Mouse (Mus musculus): ENCODE measurements around the gene Napb. TPM values are rescaled to one million over a fixed set of nuclear protein-coding genes. Genes with fewer than 3 reads are reported as not detected.
A peak's percentile ranks its signal among the peaks of the same experiment; 100 is the strongest.

The Napb gene
- polyA plus RNA-seq, 1 experiment from 2014 or later, result 2.4 TPM

DNA sequence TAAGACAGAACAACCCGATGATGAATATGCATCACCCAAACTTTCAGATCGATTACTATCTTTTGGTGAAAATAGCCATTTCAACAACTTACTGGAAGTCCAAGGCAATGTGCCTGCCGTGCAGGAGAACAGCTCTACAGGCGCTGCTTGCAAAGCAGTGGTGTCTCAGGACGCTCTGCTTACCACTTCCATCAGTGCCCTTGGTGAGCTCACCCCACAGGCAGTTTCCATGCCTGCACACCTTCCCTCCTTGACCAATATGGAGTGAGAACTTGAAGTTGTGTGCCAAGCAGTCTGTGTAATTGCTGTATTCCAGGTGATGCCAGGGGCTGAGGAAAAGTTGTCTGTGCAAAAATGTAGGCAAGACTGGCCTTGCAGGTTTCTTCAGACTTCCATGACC, 41.5 kb downstream of the Napb start:
- H3K4me2 ChIP-seq (ENCODE audit: low read depth, low read length), result no peak overlapping the region
- no peak overlapping the region for H3K27ac ChIP-seq (ENCODE audit: low read length)
- H3K9ac ChIP-seq (ENCODE audit: low read length), result no peak overlapping the region
- no peaks in the 10 kb centered on the region for H3K27me3 ChIP-seq (ENCODE audit: control insufficient read depth, insufficient read depth, low read length)
- 87% methylated on average over 5 of the region's 5 CpGs for WGBS
- ATAC-seq (replicated peaks; ENCODE audit: extremely low read depth, insufficient read depth, low FRiP score), result no peak
- H3K4me3 ChIP-seq (ENCODE audit: low read length), result no peak overlapping the region
- H3K9me3 ChIP-seq (replicated peaks; ENCODE audit: control insufficient read depth, low read length), result no peaks in the 10 kb centered on the region
- H3K36me3 ChIP-seq (ENCODE audit: control insufficient read depth, insufficient read depth), result peaks cover 51% of the 10 kb centered on the region
- no peaks in the 10 kb centered on the region; the same call in 1 of the 2 replicates for H3K4me1 ChIP-seq (ENCODE audit: control insufficient read depth, insufficient read depth, low read length)

- Histone ChIP-seq H3K27me3 (ENCODE audit: control insufficient read depth, insufficient read depth, low read length) (no peaks in the 10 kb centered on the region), H3K36me3 (ENCODE audit: control insufficient read depth, insufficient read depth) (peaks cover 53% of the 10 kb centered on the region), H3K9ac (ENCODE audit: low read length) (no peak overlapping the region), H3K4me3 (ENCODE audit: low read length) (no peak overlapping the region), H3K4me2 (ENCODE audit: low read depth, low read length) (no peak overlapping the region), H3K27ac (ENCODE audit: low read length) (no peak overlapping the region), H3K9me3 (replicated peaks; ENCODE audit: control insufficient read depth, low read length) (no peaks in the 10 kb centered on the region), H3K4me1 (ENCODE audit: control insufficient read depth, insufficient read depth, low read length) (no peaks in the 10 kb centered on the region; the same call in 1 of the 2 replicates)
- no peak for ATAC-seq (replicated peaks; ENCODE audit: extremely low read depth, insufficient read depth, low FRiP score)
- 89% methylated on average over 3 of the region's 3 CpGs for WGBS
Observed at GRCm38 (mm10) chr2:148690291-148690690, 42.0 kb downstream of the Napb start.

- Histone ChIP-seq H3K27ac (ENCODE audit: low read length) (no peak overlapping the region), H3K4me3 (ENCODE audit: low read length) (no peak overlapping the region)
- WGBS, result 94% methylated on average over 6 of the region's 6 CpGs
Observed at GRCm38 (mm10) chr2:148689444-148690140, 42.7 kb downstream of the Napb start.

DNA sequence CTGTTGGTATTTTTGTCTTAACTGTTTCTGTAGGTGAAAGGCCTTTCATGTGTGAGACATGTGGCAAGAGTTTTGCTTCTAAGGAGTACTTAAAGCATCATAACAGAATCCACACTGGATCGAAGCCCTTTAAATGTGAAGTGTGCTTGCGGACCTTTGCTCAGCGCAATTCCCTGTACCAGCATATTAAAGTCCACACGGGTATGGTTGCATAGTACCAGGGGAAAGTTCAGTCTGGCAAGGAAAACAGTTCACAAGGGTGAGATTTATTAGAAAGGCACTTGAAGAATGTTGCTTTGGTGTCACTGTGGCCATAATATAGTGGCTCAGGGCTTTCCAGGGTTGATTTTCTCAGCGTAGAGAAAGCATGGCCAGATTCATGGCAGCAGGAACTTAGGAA, 44.3 kb downstream of the Napb start:
- H3K36me3 ChIP-seq (ENCODE audit: control insufficient read depth, insufficient read depth), result peaks cover 67% of the 10 kb centered on the region
- H3K27me3 ChIP-seq (ENCODE audit: control insufficient read depth, insufficient read depth, low read length), result no peaks in the 10 kb centered on the region
- H3K9ac ChIP-seq (ENCODE audit: low read length), result no peak overlapping the region
- H3K4me1 ChIP-seq (ENCODE audit: control insufficient read depth, insufficient read depth, low read length), result no peaks in the 10 kb centered on the region; the same call in 1 of the 2 replicates
- no peak overlapping the region for H3K27ac ChIP-seq (ENCODE audit: low read length)
- H3K4me3 ChIP-seq (ENCODE audit: low read length), result no peak overlapping the region
- WGBS, result 88% methylated on average over 5 of the region's 5 CpGs
- ATAC-seq (replicated peaks; ENCODE audit: extremely low read depth, insufficient read depth, low FRiP score), result no peak
- no peak overlapping the region for H3K4me2 ChIP-seq (ENCODE audit: low read depth, low read length)
- H3K9me3 ChIP-seq (replicated peaks; ENCODE audit: control insufficient read depth, low read length), result no peaks in the 10 kb centered on the region

More at GRCm38 (mm10) chr2:148689444-148690140, 42.7 kb downstream of the Napb start:
- no peak for ATAC-seq (replicated peaks; ENCODE audit: extremely low read depth, insufficient read depth, low FRiP score)
- H3K4me1 ChIP-seq (ENCODE audit: control insufficient read depth, insufficient read depth, low read length), result no peaks in the 10 kb centered on the region; the same call in 1 of the 2 replicates
- H3K4me2 ChIP-seq (ENCODE audit: low read depth, low read length), result no peak overlapping the region
- H3K27me3 ChIP-seq (ENCODE audit: control insufficient read depth, insufficient read depth, low read length), result no peaks in the 10 kb centered on the region
- no peaks in the 10 kb centered on the region for H3K9me3 ChIP-seq (replicated peaks; ENCODE audit: control insufficient read depth, low read length)
- H3K9ac ChIP-seq (ENCODE audit: low read length), result no peak overlapping the region
- H3K36me3 ChIP-seq (ENCODE audit: control insufficient read depth, insufficient read depth), result peaks cover 55% of the 10 kb centered on the region

DNA sequence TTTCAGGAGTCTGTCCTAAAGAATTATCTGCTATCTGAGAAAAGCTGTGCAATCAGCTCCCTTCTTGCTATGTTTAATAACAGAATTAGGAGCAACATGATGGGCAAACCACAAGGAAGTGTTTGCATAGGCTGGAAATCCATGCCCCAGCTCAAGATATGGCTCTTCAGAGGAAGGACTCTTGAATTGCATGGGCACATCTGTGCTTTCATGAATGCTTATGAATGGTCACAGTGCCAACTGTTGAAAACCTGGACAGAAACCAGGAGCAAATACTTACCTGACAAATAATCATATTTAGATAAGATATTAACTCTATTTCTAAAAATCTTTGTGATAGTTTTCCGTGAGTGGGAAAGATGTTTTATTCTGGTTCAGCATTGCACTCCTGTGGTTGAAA, 45.4 kb downstream of the Napb start:
- Histone ChIP-seq H3K9me3 (replicated peaks; ENCODE audit: control insufficient read depth, low read length) (no peaks in the 10 kb centered on the region), H3K9ac (ENCODE audit: low read length) (no peak overlapping the region), H3K27ac (ENCODE audit: low read length) (no peak overlapping the region), H3K27me3 (ENCODE audit: control insufficient read depth, insufficient read depth, low read length) (no peaks in the 10 kb centered on the region), H3K36me3 (ENCODE audit: control insufficient read depth, insufficient read depth) (peaks cover 60% of the 10 kb centered on the region), H3K4me1 (ENCODE audit: control insufficient read depth, insufficient read depth, low read length) (peaks cover 10% of the 10 kb centered on the region), H3K4me2 (ENCODE audit: low read depth, low read length) (no peak overlapping the region), H3K4me3 (ENCODE audit: low read length) (no peak overlapping the region)
- WGBS, result 54% methylated on average over 1 of the region's 1 CpGs
- no peak for ATAC-seq (replicated peaks; ENCODE audit: extremely low read depth, insufficient read depth, low FRiP score)

GRCm38 (mm10) chr2:148685709-148686108, 46.6 kb downstream of the Napb start:
- H3K27me3 ChIP-seq (ENCODE audit: control insufficient read depth, insufficient read depth, low read length), result no peaks in the 10 kb centered on the region
- H3K27ac ChIP-seq (ENCODE audit: low read length), result no peak overlapping the region
- no peak overlapping the region for H3K4me3 ChIP-seq (ENCODE audit: low read length)
- 89% methylated on average over 3 of the region's 3 CpGs for WGBS
- H3K4me2 ChIP-seq (ENCODE audit: low read depth, low read length), result no peak overlapping the region
- no peak overlapping the region for H3K9ac ChIP-seq (ENCODE audit: low read length)
- no peak for ATAC-seq (replicated peaks; ENCODE audit: extremely low read depth, insufficient read depth, low FRiP score)
- peaks cover 13% of the 10 kb centered on the region for H3K4me1 ChIP-seq (ENCODE audit: control insufficient read depth, insufficient read depth, low read length)
- no peaks in the 10 kb centered on the region for H3K9me3 ChIP-seq (replicated peaks; ENCODE audit: control insufficient read depth, low read length)
- peaks cover 48% of the 10 kb centered on the region for H3K36me3 ChIP-seq (ENCODE audit: control insufficient read depth, insufficient read depth)

GRCm38 (mm10) chr2:148684972-148685371, 47.3 kb downstream of the Napb start:
- no peak overlapping the region for H3K4me3 ChIP-seq (ENCODE audit: low read length)
- peaks cover 18% of the 10 kb centered on the region for H3K4me1 ChIP-seq (ENCODE audit: control insufficient read depth, insufficient read depth, low read length)
- H3K27me3 ChIP-seq (ENCODE audit: control insufficient read depth, insufficient read depth, low read length), result no peaks in the 10 kb centered on the region
- no peak overlapping the region for H3K9ac ChIP-seq (ENCODE audit: low read length)
- peaks cover 41% of the 10 kb centered on the region for H3K36me3 ChIP-seq (ENCODE audit: control insufficient read depth, insufficient read depth)
- 88% methylated on average over 2 of the region's 2 CpGs for WGBS
- H3K9me3 ChIP-seq (replicated peaks; ENCODE audit: control insufficient read depth, low read length), result no peaks in the 10 kb centered on the region
- H3K4me2 ChIP-seq (ENCODE audit: low read depth, low read length), result no peak overlapping the region
- ATAC-seq (replicated peaks; ENCODE audit: extremely low read depth, insufficient read depth, low FRiP score), result no peak
- no peak overlapping the region for H3K27ac ChIP-seq (ENCODE audit: low read length)

DNA sequence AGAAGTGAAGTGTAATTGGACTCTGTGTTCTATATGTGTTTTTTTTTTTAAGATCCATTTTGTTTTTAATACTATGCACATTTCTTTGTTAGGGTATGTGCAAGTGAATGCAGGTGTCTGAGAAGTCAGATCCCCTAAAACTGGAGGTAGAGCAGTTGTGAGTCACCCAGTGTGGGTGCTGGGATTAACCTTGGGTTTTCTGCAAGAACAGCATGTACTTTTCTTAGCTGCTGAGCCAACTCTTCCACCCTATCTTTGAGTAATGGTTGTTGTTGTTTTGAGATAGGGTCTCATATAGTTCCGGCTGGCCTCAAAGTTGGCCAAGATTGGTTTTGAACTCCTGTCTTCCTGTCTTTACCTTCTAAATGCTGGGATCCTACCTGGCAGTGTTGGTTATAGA, 49.2 kb downstream of the Napb start:
- H3K9ac ChIP-seq (ENCODE audit: low read length), result no peak overlapping the region
- no peaks in the 10 kb centered on the region for H3K9me3 ChIP-seq (replicated peaks; ENCODE audit: control insufficient read depth, low read length)
- no peak overlapping the region for H3K4me2 ChIP-seq (ENCODE audit: low read depth, low read length)
- no peak overlapping the region for H3K27ac ChIP-seq (ENCODE audit: low read length)
- ATAC-seq (replicated peaks; ENCODE audit: extremely low read depth, insufficient read depth, low FRiP score), result no peak
- peaks cover 34% of the 10 kb centered on the region for H3K4me1 ChIP-seq (ENCODE audit: control insufficient read depth, insufficient read depth, low read length)
- peaks cover 35% of the 10 kb centered on the region for H3K36me3 ChIP-seq (ENCODE audit: control insufficient read depth, insufficient read depth)
- no peak overlapping the region for H3K4me3 ChIP-seq (ENCODE audit: low read length)
- WGBS, result 76% methylated on average over 1 of the region's 1 CpGs
- no peaks in the 10 kb centered on the region for H3K27me3 ChIP-seq (ENCODE audit: control insufficient read depth, insufficient read depth, low read length)

DNA sequence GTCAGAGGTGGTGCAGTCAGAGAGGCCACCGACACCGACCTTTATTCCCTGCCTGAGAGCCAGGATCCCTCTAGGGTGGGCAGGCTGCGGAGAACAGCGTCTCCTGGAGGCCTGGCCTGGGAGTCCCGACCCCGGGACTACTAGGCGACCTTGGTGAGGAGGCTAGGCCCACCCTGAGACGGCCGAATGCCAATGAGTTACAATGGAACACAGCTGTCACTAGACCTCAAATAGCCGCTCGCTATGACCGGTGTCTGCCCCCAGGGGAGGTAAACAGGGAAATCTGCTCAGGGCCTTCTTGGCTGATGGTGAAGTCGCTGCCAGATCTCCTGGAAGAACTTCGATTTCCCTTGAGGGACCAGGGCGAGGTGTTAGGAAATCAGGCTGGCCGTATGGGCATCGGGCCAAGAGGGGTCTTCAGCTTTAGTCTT, 50.8 kb downstream of the Napb start:
- Histone ChIP-seq H3K4me2 (ENCODE audit: low read depth, low read length) (peak overlapping the region; percentile 94), H3K27ac (ENCODE audit: low read length) (peak overlapping the region; percentile 72), H3K36me3 (ENCODE audit: control insufficient read depth, insufficient read depth) (peaks cover 26% of the 10 kb centered on the region), H3K4me1 (ENCODE audit: control insufficient read depth, insufficient read depth, low read length) (peaks cover 39% of the 10 kb centered on the region), H3K9ac (ENCODE audit: low read length) (peak overlapping the region; percentile 78), H3K9me3 (replicated peaks; ENCODE audit: control insufficient read depth, low read length) (no peaks in the 10 kb centered on the region), H3K27me3 (ENCODE audit: control insufficient read depth, insufficient read depth, low read length) (no peaks in the 10 kb centered on the region), H3K4me3 (ENCODE audit: low read length) (peak overlapping the region; percentile 65)
- ATAC-seq (replicated peaks; ENCODE audit: extremely low read depth, insufficient read depth, low FRiP score), result peak; percentile 60
- 6% methylated on average over 17 of the region's 17 CpGs for WGBS

All from heart, embryonic 16.5 days (tissue).